Mouse (Mus musculus): ENCODE data around the gene Rgl2.

Rgl2 gene

GRCm38 (mm10) chr17:33921361-33921760 is 8.0 kb upstream of the Rgl2 start:
- DNase-seq (ENCODE audit: low spot score): no peak

GRCm38 (mm10) chr17:33924577-33925283 is 4.6 kb upstream of the Rgl2 start:
- peak; percentile 48 for DNase-seq (ENCODE audit: low spot score)

GRCm38 (mm10) chr17:33925406-33926116 is 3.8 kb upstream of the Rgl2 start:
- no peak for DNase-seq (ENCODE audit: low spot score)

- DNase-seq (ENCODE audit: low spot score): no peak
These were observed 3.0 kb upstream of the Rgl2 start for GRCm38 (mm10) chr17:33926207-33926932.

- DNase-seq (ENCODE audit: low spot score): no peak
These were observed 944 bp upstream of the Rgl2 start for GRCm38 (mm10) chr17:33928251-33928947.

- no peak for DNase-seq (ENCODE audit: low spot score)
These were observed 1.2 kb downstream of the Rgl2 start for GRCm38 (mm10) chr17:33930280-33931158.

- DNase-seq (ENCODE audit: low spot score): no peak
These were observed 2.0 kb downstream of the Rgl2 start for GRCm38 (mm10) chr17:33931159-33931866.

- no peak for DNase-seq (ENCODE audit: low spot score)
These were observed 2.6 kb downstream of the Rgl2 start for GRCm38 (mm10) chr17:33931947-33932346.

- DNase-seq (ENCODE audit: low spot score): no peak
These were observed 3.1 kb downstream of the Rgl2 start for GRCm38 (mm10) chr17:33932448-33932847.

- no peak for DNase-seq (ENCODE audit: low spot score)
These were observed 3.6 kb downstream of the Rgl2 start for GRCm38 (mm10) chr17:33932970-33933369.

- no peak for DNase-seq (ENCODE audit: low spot score)
These were observed 6.2 kb downstream of the Rgl2 start for GRCm38 (mm10) chr17:33935422-33936055.

GRCm38 (mm10) chr17:33936993-33937392 is 7.7 kb downstream of the Rgl2 start:
- DNase-seq (ENCODE audit: low spot score): no peak

- no peak for DNase-seq (ENCODE audit: low spot score)
These were observed 9.4 kb downstream of the Rgl2 start for GRCm38 (mm10) chr17:33938783-33939182.

GRCm38 (mm10) chr17:33940206-33940805 is 11.0 kb downstream of the Rgl2 start, which contains the start of the genes Pfdn6 and Wdr46:
Gene Pfdn6, minus strand, starts transcription at chr17:33940343.
Gene Wdr46, plus strand, starts transcription at chr17:33940660.
- peak; percentile 85 for DNase-seq (ENCODE audit: low spot score)

GRCm38 (mm10) chr17:33940981-33941380 is 11.6 kb downstream of the Rgl2 start:
- no peak for DNase-seq (ENCODE audit: low spot score)

- no peak for DNase-seq (ENCODE audit: low spot score)
These were observed 12.0 kb downstream of the Rgl2 start for GRCm38 (mm10) chr17:33941381-33941780.

GRCm38 (mm10) chr17:33943454-33943853 is 14.1 kb downstream of the Rgl2 start:
- no peak for DNase-seq (ENCODE audit: low spot score)

- no peak for DNase-seq (ENCODE audit: low spot score)
These were observed 18.2 kb downstream of the Rgl2 start for GRCm38 (mm10) chr17:33947430-33948089.
